Mouse (Mus musculus) E14TG2a.4 (cell line): ENCODE measurements at regions not wholly inside any gene's neighbourhood (a gene's known extent, or its start where the extent isn't known, plus 50 kb on each side); places are given as distances from the start of the nearest gene placed in this dataset.

ENCODE experiments used
- CTCF ChIP-seq: conservative IDR thresholded peaks from 2 replicates; pipeline ENCODE4 v1.5.1; 2014; ENCODE audit warnings: low read length
- NANOG ChIP-seq: IDR thresholded peaks from 2 replicates; pipeline ENCODE4 v1.6.1; 2014; ENCODE audit warnings: borderline replicate concordance, low read length, mixed read lengths
- POU5F1 ChIP-seq: IDR thresholded peaks from 2 replicates; pipeline ENCODE4 v1.6.1; 2014; ENCODE audit warnings: low read length, borderline replicate concordance

DNA sequence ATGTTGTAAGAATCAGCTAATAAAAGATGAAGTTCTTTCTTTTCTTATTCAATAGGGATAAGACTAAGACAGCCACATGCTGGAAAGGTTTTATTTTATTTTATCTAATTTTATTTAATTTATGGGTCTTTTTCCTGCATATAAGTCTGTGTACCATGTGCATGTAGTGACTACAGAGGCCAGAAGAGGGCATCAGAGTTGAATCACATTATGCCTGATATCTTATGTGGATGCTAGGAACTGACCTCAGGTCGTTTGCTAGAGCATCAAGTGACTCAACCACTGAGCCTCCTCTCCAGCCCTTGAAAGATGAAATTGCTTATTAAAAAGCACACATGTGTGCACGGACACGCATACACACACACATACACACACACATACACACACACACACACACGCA is 113.1 kb downstream of the Slc38a4 start:
- peak; percentile 39 for TF ChIP-seq CTCF
- no peak for TF ChIP-seq POU5F1
- no peak for TF ChIP-seq NANOG
